Mouse (Mus musculus): Measurements from ENCODE around the gene Cadm4.
"Not testable (repeated sequence)": the region's sequence is repeated elsewhere in the genome, so short reads cannot be mapped to it uniquely, and the experiment has no call there.

Gene Cadm4

DNA sequence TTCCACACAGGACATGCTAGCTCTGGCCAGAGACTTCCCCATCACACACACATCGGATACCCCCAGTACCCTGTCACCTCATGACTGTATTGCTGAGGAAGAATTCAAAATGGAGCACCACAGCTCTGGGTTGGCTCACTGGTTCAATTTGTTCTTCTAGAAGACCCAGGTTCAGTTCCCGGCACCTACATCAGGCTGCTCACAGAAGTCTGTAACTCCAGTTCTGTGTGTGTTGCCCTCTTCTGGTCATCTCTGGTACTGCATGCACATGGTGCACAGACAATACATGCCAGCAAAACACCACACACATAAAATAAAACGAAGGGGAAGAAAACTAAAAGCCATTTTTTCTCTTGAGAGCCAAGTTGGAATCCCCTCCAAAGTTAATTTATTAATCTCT lies 12.7 kb upstream of the Cadm4 start:
- no peak for DNase-seq

DNA sequence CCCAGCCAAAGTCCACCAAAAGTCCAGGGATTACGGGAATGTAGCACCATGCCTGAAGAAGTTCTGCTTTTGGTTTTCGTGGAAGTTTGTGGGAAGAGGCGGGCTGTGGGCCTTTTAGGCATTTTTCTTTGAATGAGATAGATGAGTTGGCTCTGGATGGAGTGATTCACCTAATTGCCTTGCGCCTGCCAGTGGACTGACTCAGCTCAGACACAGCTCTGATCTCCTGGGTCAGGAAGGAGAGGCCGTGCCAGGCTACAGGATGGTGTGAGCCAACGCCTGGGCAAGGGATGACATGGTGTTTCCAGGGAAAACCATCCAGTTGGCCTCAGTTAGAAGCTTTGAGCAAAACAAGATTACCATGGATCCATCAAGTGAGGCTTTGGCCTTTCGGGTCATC lies 11.5 kb upstream of the Cadm4 start:
- DNase-seq: no peak

DNA sequence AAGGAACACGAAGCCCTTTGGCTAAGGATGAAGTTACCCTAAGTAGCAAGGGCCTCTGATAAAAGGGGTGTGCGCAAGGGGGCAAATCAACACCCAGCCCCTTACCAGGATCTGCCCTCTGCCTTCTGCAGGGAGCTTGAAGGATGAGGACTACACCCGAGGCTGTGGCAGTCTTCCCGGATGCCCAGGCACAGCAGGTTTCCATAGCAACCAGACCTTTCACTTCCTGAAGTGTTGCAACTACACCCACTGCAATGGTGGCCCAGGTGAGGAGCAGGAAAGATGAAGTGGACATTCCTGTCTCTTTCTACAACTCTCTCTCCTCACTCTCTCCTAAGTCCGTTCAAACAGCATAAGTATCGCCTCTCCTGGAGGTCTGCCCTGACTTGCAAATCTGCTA lies 9.4 kb upstream of the Cadm4 start:
- no peak for DNase-seq

DNA sequence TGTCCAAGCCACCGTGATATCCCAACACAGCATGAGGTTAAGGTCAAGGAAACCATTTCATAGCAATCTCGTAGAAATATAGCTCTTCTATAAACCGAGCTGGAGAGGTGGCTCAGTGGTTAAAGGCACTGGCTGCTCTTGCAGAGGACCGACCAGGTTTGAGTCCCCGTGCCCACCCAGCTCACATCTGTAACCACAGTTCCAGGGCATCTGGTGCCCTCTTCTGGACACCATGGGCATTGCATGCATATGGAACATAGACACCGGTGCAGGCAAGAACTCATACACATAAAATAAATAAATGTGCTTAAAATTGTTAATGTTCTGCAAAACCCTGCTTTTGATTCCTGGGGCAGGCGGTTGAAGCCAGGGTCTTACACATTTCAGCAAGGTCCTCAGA lies 8.9 kb upstream of the Cadm4 start:
- no peak for DNase-seq

DNA sequence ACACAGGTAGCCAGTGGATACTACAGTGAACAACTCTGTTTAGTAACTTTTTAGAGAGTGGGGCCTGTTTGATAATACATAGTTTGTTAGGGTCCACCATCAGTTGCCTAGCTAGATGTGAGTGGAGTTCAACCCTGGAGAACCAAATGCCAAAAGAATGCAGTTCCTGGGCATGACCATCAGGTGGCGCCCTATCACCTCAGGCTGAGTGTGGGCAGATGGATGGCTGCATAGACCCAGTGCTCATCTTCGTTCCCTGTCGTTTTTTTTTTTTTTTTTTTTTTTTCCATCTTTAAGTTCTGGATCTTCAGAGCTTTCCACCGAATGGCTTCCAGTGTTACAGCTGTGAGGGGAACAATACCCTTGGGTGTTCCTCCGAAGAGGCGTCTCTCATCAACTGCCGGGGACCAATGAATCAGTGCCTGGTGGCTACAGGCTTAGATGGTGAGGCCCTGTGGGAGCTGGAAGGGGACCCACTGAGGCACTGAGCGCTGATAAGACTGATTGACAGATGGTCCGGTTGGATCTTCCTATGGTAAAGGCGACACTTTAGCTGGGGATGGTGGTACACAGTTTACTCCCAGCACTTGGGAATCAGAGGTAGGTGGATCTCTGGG lies 7.8 kb upstream of the Cadm4 start:
- DNase-seq: peak; percentile 72

DNA sequence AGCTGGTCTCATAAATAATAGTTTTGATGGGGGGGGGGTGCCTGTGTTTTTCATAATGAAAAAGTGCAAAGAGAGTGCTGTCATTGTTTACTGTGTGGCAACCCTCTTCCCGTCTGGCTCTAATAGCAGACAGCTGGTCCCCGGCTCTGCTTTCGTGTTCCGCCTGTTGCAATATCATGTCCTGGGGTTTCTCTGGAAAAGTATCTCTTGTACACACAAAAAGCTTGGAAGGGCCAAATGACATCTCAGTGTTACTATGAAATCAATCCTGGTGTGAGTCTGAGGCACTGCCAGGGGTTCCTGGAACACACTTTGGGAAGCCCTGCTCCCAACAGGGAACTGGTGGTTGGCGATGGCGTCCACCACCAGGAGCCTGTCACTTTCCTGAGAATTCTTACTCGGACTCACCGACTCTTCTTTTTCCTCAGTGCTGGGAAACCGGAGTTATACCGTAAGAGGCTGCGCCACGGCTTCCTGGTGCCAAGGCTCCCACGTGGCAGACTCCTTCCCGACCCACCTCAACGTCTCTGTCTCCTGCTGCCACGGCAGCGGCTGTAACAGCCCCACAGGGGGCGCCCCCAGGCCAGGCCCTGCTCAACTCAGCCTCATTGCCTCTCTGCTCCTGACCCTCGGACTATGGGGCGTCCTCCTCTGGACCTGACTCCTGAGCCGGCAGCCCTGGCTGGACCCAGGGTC lies 6.9 kb upstream of the Cadm4 start:
- no peak for DNase-seq

DNA sequence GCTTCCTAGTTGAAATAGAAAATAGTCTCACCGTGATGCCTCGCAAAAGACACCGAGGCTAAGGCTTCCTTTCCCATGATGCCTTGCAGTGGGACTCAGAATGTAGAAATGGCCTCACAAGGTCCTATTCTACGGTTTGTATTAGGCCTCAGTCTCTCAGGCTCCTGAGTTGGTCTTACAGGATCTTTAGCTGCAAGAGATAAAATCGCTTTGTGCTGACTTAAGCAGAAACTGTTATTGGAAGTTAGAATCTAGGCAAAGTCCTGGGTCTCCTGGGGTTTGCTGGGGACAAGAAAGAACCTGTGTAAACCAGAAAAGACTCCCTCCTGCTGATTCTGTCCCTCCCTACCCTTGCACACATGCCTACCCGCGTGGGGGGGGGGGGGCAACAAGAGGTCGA lies 5.5 kb upstream of the Cadm4 start:
- no peak for DNase-seq

DNA sequence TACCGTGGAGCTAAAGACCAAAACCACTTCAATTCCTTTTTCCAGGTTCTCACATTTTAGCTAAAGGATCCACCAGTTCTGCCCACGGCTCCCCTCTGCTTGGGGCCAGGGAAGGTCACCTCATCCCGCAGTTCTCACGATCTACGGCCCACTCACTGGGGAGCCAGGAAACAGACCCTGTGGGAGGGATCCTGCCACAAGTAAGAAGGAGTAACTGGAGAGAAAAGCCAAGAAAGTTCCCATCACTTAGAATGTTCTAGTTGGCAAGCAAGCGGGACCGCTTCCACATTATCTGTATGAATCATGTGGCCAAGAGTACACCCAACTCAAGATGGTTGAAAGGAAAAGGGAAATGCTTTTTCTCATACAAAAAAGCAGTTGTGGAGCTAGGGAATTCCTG lies 5.0 kb upstream of the Cadm4 start:
- DNase-seq: no peak

DNA sequence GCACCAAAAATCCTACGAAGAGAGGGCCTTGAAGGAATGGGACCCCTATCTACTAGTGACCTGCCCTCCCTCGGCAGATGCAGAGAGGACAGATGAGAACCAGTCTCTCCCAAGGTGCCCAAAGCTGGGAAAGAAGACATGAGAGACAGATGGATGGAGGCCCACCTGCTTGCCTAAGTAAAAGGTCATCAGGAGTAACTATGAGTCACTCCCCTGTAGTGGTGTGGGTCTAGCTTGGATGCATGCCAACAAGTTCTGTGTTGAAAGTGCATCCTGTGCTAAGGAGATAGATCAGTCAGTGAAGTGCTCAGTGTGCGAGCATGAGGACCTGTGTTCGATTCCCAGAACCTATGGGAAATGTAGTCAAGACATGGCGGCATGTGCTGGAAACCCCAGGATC lies 2.9 kb upstream of the Cadm4 start:
- no peak for DNase-seq

DNA sequence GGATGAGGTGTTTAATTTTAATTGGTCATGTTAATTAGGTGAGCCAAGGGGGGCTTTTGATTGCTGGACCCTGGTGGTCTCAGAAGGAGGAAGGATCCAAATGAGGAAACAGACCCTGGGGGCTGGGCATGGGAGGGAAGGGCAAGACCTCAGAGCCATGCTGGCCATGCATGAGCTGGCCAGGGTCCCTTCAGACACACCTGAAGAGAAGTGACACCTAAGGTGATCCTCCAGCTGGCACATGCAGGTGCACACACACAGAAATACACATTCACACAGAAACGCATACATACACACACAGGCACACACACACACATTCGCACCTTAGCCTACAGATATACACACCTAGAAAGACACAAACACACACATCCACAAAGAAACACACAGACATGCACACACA lies 2.1 kb upstream of the Cadm4 start:
- no peak for DNase-seq

DNA sequence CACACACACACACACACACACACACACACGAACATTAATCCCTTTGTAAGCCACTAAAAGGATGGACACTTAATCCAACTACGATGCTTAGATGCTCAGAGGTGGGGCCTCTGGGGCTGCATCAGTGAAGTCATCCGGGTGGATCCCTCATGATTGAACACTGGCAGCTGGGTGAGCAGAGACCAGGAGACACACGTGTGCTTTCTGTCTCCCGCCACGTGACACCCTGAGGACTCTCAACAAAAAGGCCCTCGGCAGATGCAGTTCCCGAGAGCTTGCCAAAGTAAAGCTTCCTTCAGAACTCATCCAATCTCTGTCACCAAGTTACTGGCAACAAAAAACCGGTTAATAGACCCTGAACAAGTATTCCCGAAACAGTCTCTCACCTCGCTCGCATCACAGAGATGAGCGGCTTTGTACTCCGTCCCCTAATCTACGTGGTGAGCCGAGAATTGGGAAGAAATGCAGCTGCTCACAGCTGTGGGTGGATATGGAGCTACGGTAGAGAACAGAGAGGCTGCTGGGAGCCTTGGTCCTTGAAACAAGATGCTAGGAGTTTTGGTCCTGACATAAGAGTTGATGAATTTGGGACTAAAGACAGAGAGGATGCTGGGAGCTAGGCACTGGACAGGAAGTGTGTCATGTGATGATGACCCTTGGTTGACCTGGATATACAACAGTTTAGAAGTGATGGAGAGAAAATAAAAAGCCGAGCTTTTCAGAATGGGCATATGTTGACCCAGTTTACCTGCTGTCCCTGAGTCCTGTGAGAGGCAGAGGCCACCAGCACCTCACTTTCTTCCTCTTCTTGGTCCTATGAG lies 1.5 kb upstream of the Cadm4 start:
- no peak for DNase-seq

DNA sequence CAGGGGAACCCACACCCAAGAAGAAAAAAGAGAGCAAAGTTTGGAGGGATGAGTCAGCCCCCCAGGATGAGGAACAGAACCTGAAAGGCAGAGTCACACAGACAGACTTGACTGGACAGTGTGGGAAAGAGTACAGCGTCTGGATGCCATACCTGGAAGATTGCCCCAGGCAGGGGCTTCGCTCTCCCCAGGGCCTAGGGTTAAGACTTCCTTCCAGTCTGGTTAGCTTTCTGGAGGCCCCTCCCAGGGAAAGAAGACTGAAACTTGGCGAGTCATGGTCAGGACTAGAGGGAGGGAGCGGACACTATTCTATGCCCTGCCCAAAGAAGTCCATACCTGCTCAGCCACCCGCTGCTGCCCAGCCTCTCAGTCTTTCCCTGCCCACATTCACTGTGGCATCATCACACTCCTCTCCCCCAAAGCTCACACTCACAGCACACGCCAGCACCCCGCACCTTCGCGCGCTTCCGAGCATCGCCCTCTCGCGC lies 793 bp upstream of the Cadm4 start:
- no peak for DNase-seq

DNA sequence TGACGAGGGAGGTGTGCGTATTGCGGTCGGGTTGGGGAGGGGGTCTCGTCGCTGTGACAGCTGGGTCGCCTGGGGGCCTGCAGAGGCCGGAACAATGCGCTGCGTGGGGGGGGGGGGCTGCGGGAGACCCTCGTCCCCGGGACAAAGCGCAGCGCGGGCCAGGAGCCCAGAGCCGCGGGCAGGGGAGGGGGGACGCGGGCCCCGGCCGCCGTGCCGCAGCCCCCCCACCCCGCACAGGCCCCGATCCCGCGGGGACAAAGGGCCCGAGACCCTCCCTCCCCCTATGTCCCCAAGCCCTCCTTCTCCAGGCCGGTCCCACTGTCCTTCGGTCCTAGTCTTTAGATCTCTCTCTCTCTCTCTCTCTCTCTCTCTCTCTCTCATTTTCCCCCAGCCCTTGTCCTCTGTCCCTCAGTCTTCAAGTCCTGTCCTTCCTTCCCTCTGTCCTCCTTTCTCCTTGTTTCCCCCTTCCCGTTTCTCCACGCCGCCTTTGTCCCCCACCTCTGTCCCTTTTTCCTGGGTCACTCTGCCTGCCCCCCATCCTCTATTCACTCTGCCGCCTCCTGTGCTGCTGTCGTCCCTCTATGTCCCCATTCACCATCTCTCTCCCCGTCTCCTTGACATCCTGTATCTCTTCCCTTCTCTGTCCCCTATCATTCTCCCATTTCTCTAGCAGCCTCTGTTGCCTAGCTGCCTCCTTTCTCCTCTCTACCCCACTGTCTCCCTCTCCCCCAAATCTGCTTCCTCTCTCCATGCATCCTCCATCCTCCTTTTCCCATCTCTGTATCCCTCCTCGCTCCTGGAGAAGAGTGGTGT lies 591 bp downstream of the Cadm4 start:
- no peak for DNase-seq

DNA sequence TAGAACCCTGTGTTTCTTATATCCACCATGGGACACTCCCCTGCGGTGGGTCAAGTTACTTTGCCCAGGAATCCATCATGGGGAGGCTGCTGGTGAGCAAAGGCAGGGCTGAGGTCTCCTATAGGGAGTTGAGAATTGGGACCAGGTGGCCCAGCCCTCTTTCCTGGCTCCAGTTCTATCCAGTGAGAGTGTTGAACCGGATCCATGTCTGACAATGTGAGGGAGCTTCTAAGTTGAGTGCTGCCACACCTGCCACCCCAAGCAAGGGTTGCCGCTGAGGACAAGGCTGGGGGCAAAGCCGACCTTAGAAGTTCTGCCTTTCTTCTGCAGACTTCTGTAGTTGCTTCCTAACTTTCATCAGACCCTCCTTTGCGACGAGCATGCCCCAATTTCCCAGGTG lies 1.5 kb downstream of the Cadm4 start:
- DNase-seq: not testable (repeated sequence)

DNA sequence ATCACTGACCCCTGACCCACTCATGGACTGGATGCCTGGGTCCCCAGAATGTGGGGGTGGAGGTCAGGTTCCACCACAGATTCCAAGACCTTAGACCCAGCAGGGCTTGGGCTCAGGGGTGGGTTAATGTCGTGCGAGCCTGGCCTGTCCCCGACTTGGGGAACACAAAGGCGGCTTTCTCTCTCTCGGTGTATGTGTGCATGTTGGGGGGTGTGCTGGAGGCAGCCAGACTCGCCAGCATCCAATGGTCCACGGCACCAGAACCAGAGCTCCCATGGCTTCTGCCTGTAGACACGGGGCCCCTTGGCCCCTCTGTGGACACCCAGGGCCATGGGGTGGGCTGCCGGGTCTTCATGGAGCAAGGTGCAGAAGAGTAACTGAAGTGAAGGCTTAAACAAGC lies 3.7 kb downstream of the Cadm4 start:
- DNase-seq: no peak

DNA sequence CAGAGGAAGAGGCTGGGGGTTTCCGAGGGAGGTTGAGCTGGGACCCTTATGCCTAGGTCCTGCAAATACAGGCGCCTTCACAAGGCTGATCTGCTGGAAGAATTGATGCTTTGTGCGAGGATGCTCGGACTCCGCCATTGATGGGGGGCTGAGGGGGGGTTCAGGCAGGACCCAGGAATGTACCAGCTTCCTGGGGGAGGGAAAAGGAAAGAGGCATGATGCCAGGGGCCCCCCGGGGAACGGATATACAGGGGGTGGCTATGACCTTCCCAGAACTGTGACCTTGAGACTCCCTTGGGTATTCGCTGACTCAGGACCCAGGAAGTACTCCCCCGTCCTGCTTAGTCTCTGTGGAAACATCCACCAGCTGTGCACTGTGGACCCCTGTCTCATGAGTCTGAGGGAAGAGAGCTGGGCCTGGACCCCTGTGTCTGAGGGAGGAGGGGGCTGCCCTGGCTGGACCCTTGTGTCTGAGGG lies 4.9 kb downstream of the Cadm4 start:
- DNase-seq: no peak

DNA sequence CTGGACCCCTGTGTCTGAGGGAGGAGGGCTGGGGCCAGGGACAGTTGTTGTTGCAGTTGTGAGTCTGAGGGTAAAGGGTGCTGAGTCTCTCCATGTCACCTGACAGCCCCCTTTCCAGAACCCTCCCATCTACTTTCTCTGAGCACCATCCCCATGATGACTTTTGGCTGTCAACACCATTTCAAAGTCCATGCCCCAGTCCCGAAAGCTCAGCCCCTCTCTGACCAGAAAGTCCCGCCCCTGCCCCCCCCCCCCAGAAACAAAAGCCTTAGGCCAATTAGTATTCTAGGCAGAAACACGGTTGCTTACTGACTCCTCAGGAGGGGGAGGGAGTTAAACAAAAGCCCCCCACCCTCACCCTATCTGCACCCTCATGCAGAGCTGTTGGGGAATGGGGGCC lies 5.6 kb downstream of the Cadm4 start:
- DNase-seq: no peak

DNA sequence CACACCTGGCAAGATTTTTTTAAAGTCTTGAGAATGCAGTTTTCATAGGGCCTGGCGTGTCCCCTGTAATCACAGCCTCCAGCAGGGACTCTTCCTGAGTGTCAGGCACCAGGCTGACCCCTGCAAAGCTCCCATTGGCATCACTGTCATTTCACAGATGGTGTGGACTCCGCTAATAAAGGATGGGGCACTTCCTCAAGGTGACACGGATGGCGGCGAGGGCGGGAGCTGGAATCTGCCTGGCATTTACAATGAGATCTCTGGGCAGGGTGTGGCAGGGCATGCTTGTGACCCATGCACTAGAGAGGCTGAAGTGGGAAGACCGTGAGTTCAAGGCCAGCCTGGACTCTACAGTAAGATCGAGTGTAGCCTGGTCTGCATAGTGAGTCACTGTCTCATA lies 6.5 kb downstream of the Cadm4 start:
- no peak for DNase-seq

DNA sequence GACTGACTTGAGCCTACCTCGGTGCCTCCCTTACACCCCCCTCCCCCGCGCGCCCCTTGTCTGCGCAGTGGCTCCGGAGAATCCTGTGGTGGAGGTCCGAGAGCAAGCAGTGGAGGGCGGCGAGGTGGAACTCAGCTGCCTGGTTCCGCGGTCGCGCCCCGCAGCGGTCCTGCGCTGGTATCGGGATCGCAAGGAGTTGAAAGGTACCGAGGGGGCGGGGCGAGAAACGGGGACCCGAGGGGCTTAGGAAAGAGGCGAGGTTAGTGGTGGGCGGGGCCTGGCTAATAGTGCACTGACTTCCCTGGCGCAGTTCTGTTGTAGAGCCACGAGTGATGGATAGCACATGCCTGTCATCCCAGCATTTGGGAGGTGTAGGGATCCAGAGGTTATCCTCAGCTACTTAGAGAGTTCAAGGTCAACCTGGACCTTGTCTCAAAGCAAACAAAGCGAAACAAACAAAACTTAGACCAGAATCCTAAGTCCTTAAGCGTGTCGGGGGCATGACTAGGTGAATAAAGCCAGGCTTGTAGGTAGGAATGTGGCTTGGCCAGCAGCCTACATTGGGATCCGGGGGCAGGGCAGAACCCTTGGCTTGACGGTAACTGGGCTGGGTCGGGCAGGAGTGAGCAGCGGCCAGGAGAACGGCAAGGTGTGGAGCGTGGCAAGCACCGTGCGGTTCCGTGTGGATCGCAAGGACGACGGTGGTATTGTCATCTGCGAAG lies 18.2 kb downstream of the Cadm4 start:
- peak; percentile 33 for DNase-seq

DNA sequence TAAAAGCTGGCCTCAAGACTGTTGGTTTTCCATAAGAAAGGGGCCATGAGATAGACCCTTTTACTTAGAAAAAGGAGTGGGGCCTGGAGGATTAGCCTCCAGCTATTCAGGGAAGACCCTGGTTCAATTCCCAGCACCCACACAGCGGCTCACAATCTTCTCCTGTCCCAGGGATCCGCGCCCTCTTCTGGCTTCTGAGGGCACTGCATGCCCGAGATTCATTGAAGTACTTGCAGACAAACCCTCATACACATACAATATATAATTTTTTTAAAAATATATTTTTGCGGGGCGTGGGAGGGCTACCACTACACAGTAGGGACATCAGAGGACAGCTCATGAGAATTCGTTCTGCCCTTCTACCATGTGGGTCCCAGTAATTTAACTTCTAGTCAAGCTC lies 19.1 kb downstream of the Cadm4 start:
- DNase-seq: no peak

DNA sequence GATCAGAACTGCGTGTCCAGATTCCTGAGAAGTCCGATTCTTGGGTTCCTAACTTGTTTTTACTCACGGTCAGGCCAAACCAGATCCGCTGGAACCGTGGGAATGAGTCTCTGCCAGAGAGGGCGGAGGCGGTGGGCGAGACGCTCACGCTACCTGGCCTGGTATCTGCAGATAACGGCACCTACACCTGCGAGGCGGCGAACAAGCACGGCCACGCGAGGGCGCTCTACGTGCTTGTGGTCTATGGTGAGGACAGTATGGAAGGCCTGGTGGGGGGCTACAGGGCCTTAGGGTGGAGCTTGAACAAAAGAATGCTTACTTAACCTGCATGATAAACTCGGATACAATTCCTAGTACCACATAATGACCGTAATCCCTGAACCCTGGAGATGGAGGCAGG lies 19.7 kb downstream of the Cadm4 start:
- no peak for DNase-seq

DNA sequence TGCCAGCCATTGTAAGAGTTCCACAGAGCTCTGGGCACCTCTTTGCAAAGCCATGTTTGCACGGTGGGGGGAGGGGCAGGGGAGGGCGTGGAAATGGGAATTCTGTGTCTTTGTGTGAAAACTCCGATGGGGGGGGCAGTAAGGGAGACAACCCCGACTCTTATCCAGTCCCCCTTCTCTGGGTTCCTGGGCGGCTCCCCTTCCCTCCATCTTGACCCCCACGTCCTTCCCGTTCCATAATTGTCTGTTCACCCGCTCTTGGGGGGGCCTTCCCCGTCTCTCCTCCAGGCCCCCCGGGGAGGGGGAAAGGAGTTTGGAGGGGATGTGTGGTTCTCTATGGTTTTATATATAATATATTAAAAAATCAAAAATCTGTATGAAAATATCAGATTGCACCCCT lies 22.2 kb downstream of the Cadm4 start:
- DNase-seq: no peak

Measured in kidney, adult 9 months (tissue).